Mouse (Mus musculus) kidney, embryonic 14.5 days (tissue): ENCODE measurements around the gene Gm10837. TPM values are rescaled to one million over a fixed set of nuclear protein-coding genes. Genes with fewer than 3 reads are reported as not detected.

Experiments
- ATAC-seq: fragments of 200-750 bp; cut with Nextera tagmentation; 2 replicates; pipeline ENCODE4 v1.8.0; 2017; ENCODE audit warnings: moderate number of reproducible peaks, mild to moderate bottlenecking, moderate TSS enrichment, moderate library complexity; ENCODE audit not compliant: low FRiP score, low TSS enrichment
- H3K27ac ChIP-seq: fragments of 300-500 bp; sonication (generic); 2 replicates; pipeline ENCODE4 v1.5.1; 2014; ENCODE audit warnings: low read depth, mild to moderate bottlenecking, low read length, moderate library complexity, mixed read lengths
- H3K27me3 ChIP-seq: fragments of 300-500 bp; sonication (generic); 2 replicates; pipeline ENCODE4 v1.6.1; 2014; ENCODE audit warnings: mild to moderate bottlenecking, low read length; ENCODE audit not compliant: control insufficient read depth, insufficient read depth
- H3K36me3 ChIP-seq: fragments of 300-500 bp; sonication (generic); 2 replicates; pipeline ENCODE4 v1.6.1; 2014; ENCODE audit warnings: low read length, mixed read lengths; ENCODE audit not compliant: control insufficient read depth, insufficient read depth
- H3K4me1 ChIP-seq: fragments of 300-500 bp; sonication (generic); 2 replicates; pipeline ENCODE4 v1.6.1; 2014; ENCODE audit warnings: low read length, mixed read lengths; ENCODE audit not compliant: control insufficient read depth, insufficient read depth
- H3K4me2 ChIP-seq: fragments of 300-500 bp; sonication (generic); replicated peaks from 2 replicates; pipeline ENCODE4 v1.6.1; 2014; ENCODE audit warnings: low read depth, mild to moderate bottlenecking, low read length
- H3K4me3 ChIP-seq: fragments of 300-500 bp; sonication (generic); 2 replicates; pipeline ENCODE4 v1.5.1; 2014; ENCODE audit warnings: mild to moderate bottlenecking, low read length
- H3K9ac ChIP-seq: fragments of 300-500 bp; sonication (generic); 2 replicates; pipeline ENCODE4 v1.6.1; 2014; ENCODE audit warnings: low read depth, mild to moderate bottlenecking, low read length, moderate library complexity
- H3K9me3 ChIP-seq: fragments of 300-500 bp; sonication (generic); 2 replicates; pipeline ENCODE4 v1.6.1; 2016; ENCODE audit warnings: low read length; ENCODE audit not compliant: control insufficient read depth
- WGBS: fragments of 180-500 bp; shearing (Covaris S2); extraction: QIAGEN DNeasy Blood & Tissue Kit; methylation state at CpG from one replicate; pipeline ENCODE4 v1.1.7; 2014; 5-methylcytosine and 5-hydroxymethylcytosine counted together
- polyA plus RNA-seq: library from polyadenylated mRNA; unstranded; fragments of >200 nt; fragmentation: Nextera tagmentation; extraction: Ambion mirVana; gene quantifications from 2 replicates; pipeline ENCODE4 v1.2.1, GENCODE M21; 2014

Gm10837 gene
- polyA plus RNA-seq, 1 experiment from 2014 or later, result not detected

DNA sequence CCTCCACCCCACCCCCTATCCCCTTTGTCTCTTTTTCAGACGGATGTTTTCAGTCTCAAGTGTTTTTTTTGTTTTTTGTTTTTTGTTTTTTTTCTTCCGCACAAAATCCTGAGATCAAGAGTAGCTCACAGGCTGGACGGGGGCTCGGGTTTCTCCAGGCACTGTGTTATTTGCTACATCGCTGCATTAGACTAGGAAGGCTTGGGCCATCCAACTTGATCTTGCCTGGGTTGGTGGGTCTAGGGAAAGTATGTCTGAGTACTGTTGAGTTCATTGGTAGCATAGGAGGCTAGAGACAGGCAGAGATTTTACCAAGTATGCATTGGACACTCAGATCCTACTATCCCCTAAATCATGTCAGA is 7.4 kb upstream of the Gm10837 start:
- no peaks in the 10 kb centered on the region for H3K4me1 ChIP-seq
- H3K27ac ChIP-seq, result no peak overlapping the region
- no peak for ATAC-seq
- 2% methylated on average over 5 of the region's 5 CpGs for WGBS
- H3K27me3 ChIP-seq, result peaks cover 95% of the 10 kb centered on the region
- no peak overlapping the region for H3K9ac ChIP-seq
- H3K4me3 ChIP-seq, result no peak overlapping the region
- no peaks in the 10 kb centered on the region for H3K9me3 ChIP-seq
- no peaks in the 10 kb centered on the region for H3K36me3 ChIP-seq
- H3K4me2 ChIP-seq, result no peak overlapping the region

- no peaks in the 10 kb centered on the region for H3K9me3 ChIP-seq
- H3K36me3 ChIP-seq, result no peaks in the 10 kb centered on the region
- H3K4me1 ChIP-seq, result no peaks in the 10 kb centered on the region
- ATAC-seq, result peak; percentile 25; the same call in 1 of the 2 replicates
- whole genome bisulfite sequencing, result 3% methylated on average over 18 of the region's 18 CpGs
- H3K9ac ChIP-seq, result no peak overlapping the region
- no peak overlapping the region for H3K27ac ChIP-seq
- peaks cover 89% of the 10 kb centered on the region for H3K27me3 ChIP-seq
- H3K4me3 ChIP-seq, result no peak overlapping the region
- H3K4me2 ChIP-seq, result no peak overlapping the region
Measured at GRCm38 (mm10) chr14:122483556-122484421, 6.6 kb upstream of the Gm10837 start.

- no peaks in the 10 kb centered on the region for H3K36me3 ChIP-seq
- no peaks in the 10 kb centered on the region for H3K9me3 ChIP-seq
- 9% methylated on average over 4 of the region's 4 CpGs for WGBS
- H3K4me3 ChIP-seq, result no peak overlapping the region
- no peak overlapping the region for H3K4me2 ChIP-seq
- H3K27me3 ChIP-seq, result peaks cover 90% of the 10 kb centered on the region
- H3K27ac ChIP-seq, result no peak overlapping the region
- ATAC-seq, result 0 out of 2 replicates have a peak, but pooled peaks have one; percentile 13
- H3K4me1 ChIP-seq, result no peaks in the 10 kb centered on the region
- no peak overlapping the region for H3K9ac ChIP-seq
Measured at GRCm38 (mm10) chr14:122484458-122484843, 5.9 kb upstream of the Gm10837 start.

DNA sequence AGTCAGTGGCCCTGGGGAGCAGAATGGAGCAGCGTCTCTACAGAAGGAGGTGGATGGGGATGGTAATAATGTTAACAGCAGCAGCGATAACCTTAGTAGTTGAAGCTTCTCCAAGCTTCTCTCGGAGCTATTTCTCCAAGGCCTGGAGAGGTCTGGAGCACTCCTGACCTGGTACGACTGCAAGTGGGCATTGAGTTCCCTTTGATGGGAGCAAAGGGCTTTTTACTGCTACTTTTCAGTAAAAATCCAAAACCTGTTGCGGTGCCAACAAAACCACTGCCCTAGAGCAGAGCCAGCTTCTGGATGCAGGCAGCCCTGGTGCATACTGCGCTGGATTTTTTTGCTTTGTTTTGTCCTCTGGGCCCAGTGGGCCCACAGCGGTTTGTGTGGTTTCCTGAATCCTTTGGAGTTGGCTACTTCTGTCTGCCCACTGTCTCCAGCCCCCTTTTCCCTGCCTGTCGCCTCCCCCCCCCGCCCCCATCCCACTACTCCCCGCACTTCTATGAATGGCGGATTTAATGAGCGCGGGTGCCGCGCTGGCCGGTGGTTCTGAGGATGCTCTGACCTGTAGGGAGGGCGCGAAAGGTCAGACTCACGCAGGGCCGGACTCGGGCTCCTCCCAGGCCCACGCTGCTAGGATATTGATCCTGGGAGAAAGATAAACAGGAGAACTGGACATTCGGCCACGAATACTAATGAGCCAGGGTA is 5.4 kb upstream of the Gm10837 start:
- WGBS, result 2% methylated on average over 22 of the region's 24 CpGs
- no peak overlapping the region for H3K4me3 ChIP-seq
- no peak overlapping the region for H3K27ac ChIP-seq
- no peaks in the 10 kb centered on the region for H3K4me1 ChIP-seq
- H3K9ac ChIP-seq, result no peak overlapping the region
- H3K36me3 ChIP-seq, result no peaks in the 10 kb centered on the region
- no peaks in the 10 kb centered on the region for H3K9me3 ChIP-seq
- no peak overlapping the region for H3K4me2 ChIP-seq
- ATAC-seq, result no peak
- peaks cover 88% of the 10 kb centered on the region for H3K27me3 ChIP-seq

GRCm38 (mm10) chr14:122485635-122486181 is 4.7 kb upstream of the Gm10837 start:
- no peaks in the 10 kb centered on the region for H3K4me1 ChIP-seq
- no peak overlapping the region for H3K4me3 ChIP-seq
- H3K9me3 ChIP-seq, result no peaks in the 10 kb centered on the region
- ATAC-seq, result no peak
- H3K27me3 ChIP-seq, result peaks cover 88% of the 10 kb centered on the region
- no peak overlapping the region for H3K9ac ChIP-seq
- no peak overlapping the region for H3K27ac ChIP-seq
- H3K36me3 ChIP-seq, result no peaks in the 10 kb centered on the region
- WGBS, result 3% methylated on average over 12 of the region's 12 CpGs
- no peak overlapping the region for H3K4me2 ChIP-seq

DNA sequence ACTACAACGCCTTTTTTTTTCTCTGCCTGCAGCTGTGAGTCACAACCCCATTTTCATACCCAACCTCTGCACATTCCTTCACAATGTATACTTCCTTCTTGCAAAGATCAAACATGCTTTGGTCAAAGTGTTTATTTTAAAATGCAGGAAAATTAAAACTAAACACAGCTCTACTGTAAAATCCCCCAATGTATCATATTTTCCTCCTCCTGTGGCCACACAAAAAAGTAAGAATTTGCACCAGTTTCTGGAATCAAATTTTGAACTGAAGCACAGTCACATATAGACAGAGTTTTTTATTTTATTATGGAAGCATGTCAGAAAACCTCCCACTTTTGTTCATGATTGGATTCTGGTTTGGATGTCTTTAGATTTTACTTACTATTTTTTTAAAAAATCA is 3.8 kb upstream of the Gm10837 start:
- Histone ChIP-seq H3K4me3 (no peak overlapping the region), H3K9ac (no peak overlapping the region), H3K4me1 (no peaks in the 10 kb centered on the region), H3K9me3 (no peaks in the 10 kb centered on the region), H3K27me3 (peaks cover 88% of the 10 kb centered on the region), H3K4me2 (no peak overlapping the region), H3K27ac (no peak overlapping the region), H3K36me3 (no peaks in the 10 kb centered on the region)
- WGBS, result 3% methylated on average over 1 of the region's 1 CpGs
- ATAC-seq, result no peak

- Histone ChIP-seq H3K4me1 (no peaks in the 10 kb centered on the region), H3K4me2 (no peak overlapping the region), H3K9ac (no peak overlapping the region), H3K9me3 (no peaks in the 10 kb centered on the region), H3K27ac (no peak overlapping the region), H3K4me3 (no peak overlapping the region), H3K27me3 (peaks cover 83% of the 10 kb centered on the region), H3K36me3 (no peaks in the 10 kb centered on the region)
- 4% methylated on average over 5 of the region's 5 CpGs for WGBS
- ATAC-seq, result no peak
Measured at GRCm38 (mm10) chr14:122487366-122487765, 3.0 kb upstream of the Gm10837 start.

DNA sequence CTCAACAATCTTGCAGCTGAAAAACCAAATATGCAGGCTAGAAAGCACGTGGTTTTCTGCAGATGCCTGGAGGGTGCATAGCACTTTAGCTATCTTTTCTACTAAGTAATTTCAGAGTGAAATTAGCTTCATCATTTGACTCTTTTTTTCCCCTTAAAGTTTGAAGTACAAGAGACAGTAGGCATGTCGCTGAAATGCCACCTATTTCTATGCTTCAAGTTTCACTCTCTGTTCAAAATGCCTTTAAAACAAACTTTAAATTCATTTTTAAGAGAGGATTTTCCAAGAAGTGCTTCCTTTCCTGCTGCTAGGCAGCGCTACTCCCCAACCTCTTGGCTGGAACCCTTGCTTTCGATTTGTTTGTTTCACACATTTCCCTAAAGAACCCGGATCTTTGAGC is 1.3 kb upstream of the Gm10837 start:
- Histone ChIP-seq H3K27ac (no peak overlapping the region), H3K9me3 (no peaks in the 10 kb centered on the region), H3K36me3 (no peaks in the 10 kb centered on the region), H3K4me2 (no peak overlapping the region), H3K4me1 (no peaks in the 10 kb centered on the region), H3K4me3 (no peak overlapping the region), H3K27me3 (peaks cover 76% of the 10 kb centered on the region), H3K9ac (no peak overlapping the region)
- ATAC-seq, result no peak
- 0% methylated on average over 5 of the region's 5 CpGs for WGBS
